Mouse (Mus musculus): ENCODE data around the gene Lrrc28.

Lrrc28 gene

GRCm38 (mm10) chr7:67486925-67487760 is 157.9 kb downstream of the Lrrc28 start:
- no peak for DNase-seq (ENCODE audit: low spot score)

- no peak for DNase-seq (ENCODE audit: low spot score)
These were observed 158.7 kb downstream of the Lrrc28 start for GRCm38 (mm10) chr7:67486417-67486816.

- DNase-seq (ENCODE audit: low spot score) = no peak
These were observed 161.4 kb downstream of the Lrrc28 start for GRCm38 (mm10) chr7:67483698-67484097.

- DNase-seq (ENCODE audit: low spot score) = no peak
These were observed 165.3 kb downstream of the Lrrc28 start for GRCm38 (mm10) chr7:67479576-67480413.

- no peak for DNase-seq (ENCODE audit: low spot score)
These were observed 165.9 kb downstream of the Lrrc28 start for GRCm38 (mm10) chr7:67479168-67479567.

GRCm38 (mm10) chr7:67477996-67478395 is 167.1 kb downstream of the Lrrc28 start:
- no peak for DNase-seq (ENCODE audit: low spot score)

GRCm38 (mm10) chr7:67471295-67471694 is 173.8 kb downstream of the Lrrc28 start:
- no peak for DNase-seq (ENCODE audit: low spot score)

- no peak for DNase-seq (ENCODE audit: low spot score)
These were observed 176.2 kb downstream of the Lrrc28 start for GRCm38 (mm10) chr7:67468802-67469408.

- DNase-seq (ENCODE audit: low spot score) = no peak
These were observed 176.9 kb downstream of the Lrrc28 start for GRCm38 (mm10) chr7:67468180-67468579.

GRCm38 (mm10) chr7:67466322-67466721 is 178.7 kb downstream of the Lrrc28 start:
- DNase-seq (ENCODE audit: low spot score) = no peak

- DNase-seq (ENCODE audit: low spot score) = no peak
These were observed 180.4 kb downstream of the Lrrc28 start for GRCm38 (mm10) chr7:67464633-67465032.

GRCm38 (mm10) chr7:67463565-67463964 is 181.5 kb downstream of the Lrrc28 start:
- no peak for DNase-seq (ENCODE audit: low spot score)

Measured in ovary, postnatal 14 days (tissue).